Mouse (Mus musculus) erythroblast, embryonic 14.5 days (primary cell): ENCODE results near the gene Tspan7. TPM values are rescaled to one million over a fixed set of nuclear protein-coding genes. Genes with fewer than 3 reads are reported as not detected.

Source experiments
- H3K27me3 ChIP-seq: 2 replicates; pipeline ENCODE4 v1.6.1; 2012; ENCODE audit warnings: inconsistent platforms; ENCODE audit not compliant: control insufficient read depth
- H3K36me3 ChIP-seq: 2 replicates; pipeline ENCODE4 v1.6.1; 2012; ENCODE audit warnings: mild to moderate bottlenecking, inconsistent platforms; ENCODE audit not compliant: control insufficient read depth
- H3K4me1 ChIP-seq: 2 replicates; pipeline ENCODE4 v1.6.1; 2012; ENCODE audit warnings: inconsistent platforms; ENCODE audit not compliant: control insufficient read depth
- H3K4me3 ChIP-seq: replicated peaks from 2 replicates; pipeline ENCODE3; 2012; ENCODE audit warnings: moderate library complexity, mild to moderate bottlenecking, inconsistent platforms
- H3K9me3 ChIP-seq: 2 replicates; pipeline ENCODE4 v1.6.1; 2012; ENCODE audit warnings: low read length, inconsistent platforms, mixed read lengths; ENCODE audit not compliant: control insufficient read depth
- GATA1 ChIP-seq: IDR thresholded peaks from 2 replicates; pipeline ENCODE4 v1.6.1; 2012; ENCODE audit warnings: low read length, inconsistent platforms, mixed read lengths
- TAL1 ChIP-seq: IDR thresholded peaks from 3 replicates; pipeline ENCODE4 v1.6.1; 2012; ENCODE audit warnings: low read length, inconsistent platforms, mixed read lengths
- polyA plus RNA-seq: library from polyadenylated mRNA; stranded (reverse); fragments of >175 nt; gene quantifications from 2 replicates; pipeline ENCODE4 v1.2.3, GENCODE M21; 2012

Tspan7 gene
- polyA plus RNA-seq: 0.01 and 0.02 TPM in 2 replicates

GRCm38 (mm10) chrX:10484872-10485569 is at the start of gene Tspan7:
Tspan7 (plus strand) TSS chrX:10485158.
- Histone ChIP-seq H3K27me3 (peaks cover 13% of the 10 kb centered on the region), H3K9me3 (no peaks in the 10 kb centered on the region), H3K4me1 (no peaks in the 10 kb centered on the region), H3K4me3 (peak within 1 kb of the TSS; percentile 41), H3K36me3 (no peaks in the 10 kb centered on the region)
- no peak for TF ChIP-seq TAL1
- TF ChIP-seq GATA1: no peak

- Histone ChIP-seq H3K9me3 (no peaks in the 10 kb centered on the region), H3K4me3 (no peak overlapping the region), H3K27me3 (no peaks in the 10 kb centered on the region), H3K4me1 (no peaks in the 10 kb centered on the region), H3K36me3 (no peaks in the 10 kb centered on the region)
- TF ChIP-seq GATA1: no peak
- no peak for TF ChIP-seq TAL1
Observed at GRCm38 (mm10) chrX:10449323-10449980, 35.5 kb upstream of the Tspan7 start.

- Histone ChIP-seq H3K4me3 (no peak overlapping the region), H3K27me3 (no peaks in the 10 kb centered on the region), H3K36me3 (no peaks in the 10 kb centered on the region), H3K4me1 (no peaks in the 10 kb centered on the region), H3K9me3 (no peaks in the 10 kb centered on the region)
- TF ChIP-seq TAL1 (no peak), GATA1 (no peak)
Observed at GRCm38 (mm10) chrX:10450143-10451060, 34.6 kb upstream of the Tspan7 start.

- Histone ChIP-seq H3K4me1 (no peaks in the 10 kb centered on the region), H3K36me3 (no peaks in the 10 kb centered on the region), H3K9me3 (no peaks in the 10 kb centered on the region), H3K27me3 (no peaks in the 10 kb centered on the region), H3K4me3 (no peak overlapping the region)
- TF ChIP-seq TAL1: no peak
Observed at GRCm38 (mm10) chrX:10453798-10454197, 31.2 kb upstream of the Tspan7 start.

- no peaks in the 10 kb centered on the region for H3K9me3 ChIP-seq
- no peak overlapping the region for H3K4me3 ChIP-seq
Observed at GRCm38 (mm10) chrX:10457256-10457655, 27.7 kb upstream of the Tspan7 start.

GRCm38 (mm10) chrX:10477088-10477487 is 7.9 kb upstream of the Tspan7 start:
- H3K27me3 ChIP-seq: no peaks in the 10 kb centered on the region
- no peaks in the 10 kb centered on the region for H3K36me3 ChIP-seq
- TF ChIP-seq TAL1: no peak
- TF ChIP-seq GATA1: no peak
- H3K4me1 ChIP-seq: no peaks in the 10 kb centered on the region
- no peak overlapping the region for H3K4me3 ChIP-seq
- no peaks in the 10 kb centered on the region for H3K9me3 ChIP-seq

More at GRCm38 (mm10) chrX:10457256-10457655, 27.7 kb upstream of the Tspan7 start:
- no peaks in the 10 kb centered on the region for H3K4me1 ChIP-seq
- no peaks in the 10 kb centered on the region for H3K27me3 ChIP-seq
- H3K36me3 ChIP-seq: no peaks in the 10 kb centered on the region
- no peak for TF ChIP-seq GATA1
- no peak for TF ChIP-seq TAL1

GRCm38 (mm10) chrX:10479031-10479886 is 5.7 kb upstream of the Tspan7 start:
- no peaks in the 10 kb centered on the region for H3K27me3 ChIP-seq
- no peak overlapping the region for H3K4me3 ChIP-seq
- H3K36me3 ChIP-seq: no peaks in the 10 kb centered on the region
- no peaks in the 10 kb centered on the region for H3K9me3 ChIP-seq
- H3K4me1 ChIP-seq: no peaks in the 10 kb centered on the region
- no peak for TF ChIP-seq TAL1
- no peak for TF ChIP-seq GATA1

GRCm38 (mm10) chrX:10479943-10480342 is 5.0 kb upstream of the Tspan7 start:
- TF ChIP-seq GATA1: no peak
- Histone ChIP-seq H3K4me1 (no peaks in the 10 kb centered on the region), H3K27me3 (peaks cover 3% of the 10 kb centered on the region; the same call in 1 of the 2 replicates), H3K9me3 (no peaks in the 10 kb centered on the region), H3K4me3 (no peak overlapping the region), H3K36me3 (no peaks in the 10 kb centered on the region)
